Mouse (Mus musculus): Measurements from ENCODE around the gene Col26a1. TPM values are rescaled to one million over a fixed set of nuclear protein-coding genes. Genes with fewer than 3 reads are reported as not detected.

Col26a1 gene
- polyA plus RNA-seq, 1 experiment = 0.02 TPM

DNA sequence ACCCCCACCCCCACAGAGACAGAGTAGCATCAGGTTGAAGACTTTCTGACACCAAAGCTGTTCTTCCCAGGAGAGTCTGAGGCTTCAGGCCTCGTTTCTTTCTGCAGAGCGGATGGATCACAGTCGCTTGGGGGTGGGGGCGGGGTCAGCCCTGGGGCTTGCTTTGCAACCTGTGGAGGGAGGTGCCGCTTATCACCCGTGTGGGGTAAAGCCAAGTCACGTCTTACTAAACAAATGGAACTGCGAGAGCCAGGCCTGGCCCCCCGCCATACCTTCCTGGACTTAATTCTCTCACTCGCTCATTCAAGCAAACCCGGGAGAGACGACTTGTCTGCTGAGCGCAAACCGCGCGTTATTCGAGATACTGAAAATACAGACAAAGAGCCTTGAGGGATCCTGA is 80.3 kb downstream of the Col26a1 start:
- Histone ChIP-seq H3K4me1 (ENCODE audit: control insufficient read depth) (no peaks in the 10 kb centered on the region), H3K4me3 (replicated peaks) (no peak overlapping the region), H3K27me3 (ENCODE audit: control insufficient read depth) (no peaks in the 10 kb centered on the region), H3K36me3 (ENCODE audit: control insufficient read depth) (no peaks in the 10 kb centered on the region), H3K9me3 (ENCODE audit: control insufficient read depth, low read length) (no peaks in the 10 kb centered on the region)
- TF ChIP-seq TAL1 (IDR thresholded peaks at IDR 0.05; ENCODE audit: low read length) (no peak), GATA1 (IDR thresholded peaks at IDR 0.05; ENCODE audit: low read length) (no peak)

DNA sequence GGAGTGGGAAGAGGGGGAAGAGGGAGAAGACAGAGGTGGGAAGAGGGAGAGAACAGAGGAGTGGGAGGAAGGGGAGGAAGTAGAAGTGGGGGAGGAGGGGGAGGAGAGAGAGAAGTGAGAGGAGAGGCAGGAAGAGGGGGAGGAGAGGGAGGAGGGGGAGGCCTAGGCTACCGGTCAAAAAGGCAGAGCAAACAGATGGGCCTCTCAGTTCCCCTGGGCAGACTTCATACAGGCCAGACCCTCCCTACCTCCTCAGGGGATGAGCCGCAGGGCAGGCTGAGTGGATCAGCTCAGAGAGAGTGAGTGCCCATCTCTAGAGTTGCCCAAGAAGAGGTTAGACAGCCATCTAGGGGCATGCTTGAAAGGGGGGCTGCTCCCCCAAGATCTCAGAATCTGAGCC is 86.1 kb downstream of the Col26a1 start:
- Histone ChIP-seq H3K36me3 (ENCODE audit: control insufficient read depth) (no peaks in the 10 kb centered on the region), H3K4me3 (replicated peaks) (no peak overlapping the region), H3K4me1 (ENCODE audit: control insufficient read depth) (no peaks in the 10 kb centered on the region), H3K9me3 (ENCODE audit: control insufficient read depth, low read length) (0 out of 2 replicates have a peak, but pooled peaks cover 3% of the 10 kb centered on the region), H3K27me3 (ENCODE audit: control insufficient read depth) (no peaks in the 10 kb centered on the region)
- TF ChIP-seq TAL1 (IDR thresholded peaks at IDR 0.05; ENCODE audit: low read length) (no peak), GATA1 (IDR thresholded peaks at IDR 0.05; ENCODE audit: low read length) (no peak)

DNA sequence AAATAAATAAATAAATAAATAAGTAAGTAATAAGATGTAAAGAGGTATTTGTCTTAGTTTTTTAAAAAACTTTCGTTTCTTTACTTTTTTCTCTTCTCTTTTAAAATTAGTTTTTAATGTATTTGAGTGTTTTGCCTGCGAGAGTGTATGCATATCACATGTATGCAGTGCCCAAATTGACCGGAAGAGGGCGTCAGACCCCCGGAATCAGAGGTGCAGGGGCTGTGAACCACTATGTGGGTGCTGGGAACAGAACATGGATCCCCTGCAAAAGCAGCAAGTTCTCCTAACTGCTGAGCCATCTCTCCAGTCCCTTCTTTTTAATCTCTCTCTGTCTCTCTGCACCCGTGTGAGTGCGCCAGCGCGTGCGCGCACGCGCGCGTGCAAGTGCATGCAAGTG is 89.2 kb downstream of the Col26a1 start:
- no peak for TF ChIP-seq TAL1 (IDR thresholded peaks at IDR 0.05; ENCODE audit: low read length)
- TF ChIP-seq GATA1 (IDR thresholded peaks at IDR 0.05; ENCODE audit: low read length) = no peak
- Histone ChIP-seq H3K4me3 (replicated peaks) (no peak overlapping the region), H3K36me3 (ENCODE audit: control insufficient read depth) (no peaks in the 10 kb centered on the region), H3K27me3 (ENCODE audit: control insufficient read depth) (no peaks in the 10 kb centered on the region), H3K9me3 (ENCODE audit: control insufficient read depth, low read length) (0 out of 2 replicates have a peak, but pooled peaks cover 3% of the 10 kb centered on the region), H3K4me1 (ENCODE audit: control insufficient read depth) (no peaks in the 10 kb centered on the region)

DNA sequence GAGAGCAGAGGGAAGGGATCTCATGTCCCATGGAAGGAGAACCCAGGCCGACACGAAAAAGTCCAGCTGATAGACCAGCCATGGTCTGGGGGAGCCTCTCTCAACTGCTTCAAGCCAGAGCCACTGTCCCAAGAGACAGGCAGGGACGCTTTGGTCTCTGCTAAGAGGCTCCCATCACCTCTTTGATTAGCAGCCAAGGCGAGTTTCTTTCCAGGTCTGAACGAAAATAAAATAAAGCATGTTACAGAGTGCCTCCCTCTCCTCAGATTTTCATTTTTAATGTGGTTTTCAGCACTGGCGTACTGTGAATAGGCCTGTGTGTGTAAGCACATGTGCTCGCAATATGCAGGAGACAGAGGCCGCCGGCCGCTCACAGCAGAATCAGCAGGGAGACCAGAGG is 90.5 kb downstream of the Col26a1 start:
- no peaks in the 10 kb centered on the region for H3K4me1 ChIP-seq (ENCODE audit: control insufficient read depth)
- no peak for TF ChIP-seq TAL1 (IDR thresholded peaks at IDR 0.05; ENCODE audit: low read length)
- TF ChIP-seq GATA1 (IDR thresholded peaks at IDR 0.05; ENCODE audit: low read length) = no peak
- H3K27me3 ChIP-seq (ENCODE audit: control insufficient read depth) = no peaks in the 10 kb centered on the region
- 0 out of 2 replicates have a peak, but pooled peaks cover 3% of the 10 kb centered on the region for H3K9me3 ChIP-seq (ENCODE audit: control insufficient read depth, low read length)
- H3K4me3 ChIP-seq (replicated peaks) = no peak overlapping the region
- H3K36me3 ChIP-seq (ENCODE audit: control insufficient read depth) = no peaks in the 10 kb centered on the region

GRCm38 (mm10) chr5:136791204-136791603 is 91.8 kb downstream of the Col26a1 start:
- Histone ChIP-seq H3K36me3 (ENCODE audit: control insufficient read depth) (no peaks in the 10 kb centered on the region), H3K27me3 (ENCODE audit: control insufficient read depth) (no peaks in the 10 kb centered on the region), H3K4me1 (ENCODE audit: control insufficient read depth) (no peaks in the 10 kb centered on the region), H3K4me3 (replicated peaks) (no peak overlapping the region), H3K9me3 (ENCODE audit: control insufficient read depth, low read length) (0 out of 2 replicates have a peak, but pooled peaks cover 3% of the 10 kb centered on the region)
- TF ChIP-seq GATA1 (IDR thresholded peaks at IDR 0.05; ENCODE audit: low read length) = no peak
- TF ChIP-seq TAL1 (IDR thresholded peaks at IDR 0.05; ENCODE audit: low read length) = no peak

GRCm38 (mm10) chr5:136790570-136791196 is 92.3 kb downstream of the Col26a1 start:
- Histone ChIP-seq H3K27me3 (ENCODE audit: control insufficient read depth) (no peaks in the 10 kb centered on the region), H3K36me3 (ENCODE audit: control insufficient read depth) (no peaks in the 10 kb centered on the region), H3K4me1 (ENCODE audit: control insufficient read depth) (no peaks in the 10 kb centered on the region), H3K9me3 (ENCODE audit: control insufficient read depth, low read length) (0 out of 2 replicates have a peak, but pooled peaks cover 3% of the 10 kb centered on the region), H3K4me3 (replicated peaks) (no peak overlapping the region)
- TF ChIP-seq GATA1 (IDR thresholded peaks at IDR 0.05; ENCODE audit: low read length) = no peak
- TF ChIP-seq TAL1 (IDR thresholded peaks at IDR 0.05; ENCODE audit: low read length) = no peak

DNA sequence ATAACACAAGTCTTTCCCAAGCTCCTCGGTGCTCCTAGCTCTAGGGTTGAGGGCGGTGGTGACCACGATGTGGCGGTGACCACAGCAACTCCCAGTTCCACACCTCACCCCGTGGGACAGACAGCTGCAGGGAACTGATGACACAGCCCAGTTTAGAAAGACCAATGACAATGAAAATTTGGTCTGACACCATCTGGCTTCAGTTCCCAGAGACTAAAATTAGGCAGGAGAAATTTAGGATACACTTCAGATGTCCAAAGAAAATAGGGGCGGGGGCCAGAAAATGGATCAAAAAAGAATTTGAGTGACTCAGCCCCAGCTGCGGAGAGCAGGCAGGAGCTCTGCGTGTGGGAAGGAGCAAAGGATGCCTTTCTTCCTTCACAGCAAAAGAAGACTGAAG is 98.5 kb downstream of the Col26a1 start:
- no peaks in the 10 kb centered on the region for H3K4me1 ChIP-seq (ENCODE audit: control insufficient read depth)
- no peak overlapping the region for H3K4me3 ChIP-seq (replicated peaks)
- no peaks in the 10 kb centered on the region for H3K36me3 ChIP-seq (ENCODE audit: control insufficient read depth)
- no peaks in the 10 kb centered on the region for H3K9me3 ChIP-seq (ENCODE audit: control insufficient read depth, low read length)
- TF ChIP-seq GATA1 (IDR thresholded peaks at IDR 0.05; ENCODE audit: low read length) (no peak), TAL1 (IDR thresholded peaks at IDR 0.05; ENCODE audit: low read length) (no peak)
- no peaks in the 10 kb centered on the region for H3K27me3 ChIP-seq (ENCODE audit: control insufficient read depth)

DNA sequence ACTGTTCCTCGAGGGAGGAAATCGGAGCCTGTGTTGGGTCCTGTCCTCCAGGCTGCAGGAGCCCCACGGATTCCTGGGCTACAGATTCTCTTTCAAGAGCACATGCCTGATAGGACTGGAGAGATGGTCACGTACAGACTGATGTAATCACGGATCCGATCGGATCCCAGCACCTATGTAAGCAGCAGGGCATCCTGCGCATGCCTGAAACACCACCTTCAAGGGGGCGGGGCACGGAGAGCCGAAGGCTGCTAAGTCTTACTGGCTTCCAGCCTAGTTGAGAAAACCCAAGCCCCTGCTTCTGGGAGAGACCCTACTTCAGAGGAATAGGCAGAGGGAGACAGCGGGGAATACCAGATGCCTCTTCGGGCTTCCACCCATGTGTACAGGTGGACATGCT is 100.4 kb downstream of the Col26a1 start:
- H3K27me3 ChIP-seq (ENCODE audit: control insufficient read depth) = no peaks in the 10 kb centered on the region
- TF ChIP-seq TAL1 (IDR thresholded peaks at IDR 0.05; ENCODE audit: low read length) = no peak
- no peak for TF ChIP-seq GATA1 (IDR thresholded peaks at IDR 0.05; ENCODE audit: low read length)
- no peaks in the 10 kb centered on the region for H3K36me3 ChIP-seq (ENCODE audit: control insufficient read depth)
- no peaks in the 10 kb centered on the region for H3K9me3 ChIP-seq (ENCODE audit: control insufficient read depth, low read length)
- H3K4me1 ChIP-seq (ENCODE audit: control insufficient read depth) = no peaks in the 10 kb centered on the region
- H3K4me3 ChIP-seq (replicated peaks) = no peak overlapping the region

DNA sequence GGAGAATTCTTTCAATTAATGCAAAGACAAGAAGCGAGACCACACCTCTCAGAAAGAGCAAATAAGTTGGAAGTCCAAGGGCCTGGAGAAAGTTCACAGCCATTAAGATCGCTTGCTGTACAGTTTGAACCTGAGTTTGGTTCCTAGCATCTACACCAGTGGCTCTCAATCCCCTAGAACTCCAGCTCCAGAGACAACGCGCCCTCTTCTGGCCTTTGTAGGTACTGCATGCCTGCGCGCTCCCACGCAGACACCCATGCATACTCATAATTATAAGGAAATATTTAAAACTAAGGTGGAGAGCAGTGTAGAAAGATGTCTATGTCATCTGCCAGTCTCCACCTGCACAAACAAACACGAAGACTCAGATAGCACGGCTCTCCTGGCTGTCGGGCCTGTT is 102.5 kb downstream of the Col26a1 start:
- Histone ChIP-seq H3K36me3 (ENCODE audit: control insufficient read depth) (no peaks in the 10 kb centered on the region), H3K4me3 (replicated peaks) (no peak overlapping the region), H3K9me3 (ENCODE audit: control insufficient read depth, low read length) (no peaks in the 10 kb centered on the region; the same call in 1 of the 2 replicates), H3K27me3 (ENCODE audit: control insufficient read depth) (no peaks in the 10 kb centered on the region), H3K4me1 (ENCODE audit: control insufficient read depth) (no peaks in the 10 kb centered on the region)
- no peak for TF ChIP-seq GATA1 (IDR thresholded peaks at IDR 0.05; ENCODE audit: low read length)
- TF ChIP-seq TAL1 (IDR thresholded peaks at IDR 0.05; ENCODE audit: low read length) = no peak

- H3K4me1 ChIP-seq (ENCODE audit: control insufficient read depth) = no peaks in the 10 kb centered on the region
- peaks cover 3% of the 10 kb centered on the region; the same call in 1 of the 2 replicates for H3K9me3 ChIP-seq (ENCODE audit: control insufficient read depth, low read length)
- no peaks in the 10 kb centered on the region for H3K27me3 ChIP-seq (ENCODE audit: control insufficient read depth)
- H3K36me3 ChIP-seq (ENCODE audit: control insufficient read depth) = no peaks in the 10 kb centered on the region
- no peak overlapping the region for H3K4me3 ChIP-seq (replicated peaks)
- no peak for TF ChIP-seq TAL1 (IDR thresholded peaks at IDR 0.05; ENCODE audit: low read length)
- no peak for TF ChIP-seq GATA1 (IDR thresholded peaks at IDR 0.05; ENCODE audit: low read length)
These were observed 103.1 kb downstream of the Col26a1 start for GRCm38 (mm10) chr5:136779946-136780345.
